Mouse (Mus musculus) induced T-regulatory cell, adult 2 months (primary cell): ENCODE measurements around the gene Tmco4.

ENCODE experiments used
- DNase-seq: peaks from one replicate; pipeline ENCODE4 v3.0.0-alpha.2; 2012; ENCODE audit warnings: low read depth

Tmco4 gene

DNA sequence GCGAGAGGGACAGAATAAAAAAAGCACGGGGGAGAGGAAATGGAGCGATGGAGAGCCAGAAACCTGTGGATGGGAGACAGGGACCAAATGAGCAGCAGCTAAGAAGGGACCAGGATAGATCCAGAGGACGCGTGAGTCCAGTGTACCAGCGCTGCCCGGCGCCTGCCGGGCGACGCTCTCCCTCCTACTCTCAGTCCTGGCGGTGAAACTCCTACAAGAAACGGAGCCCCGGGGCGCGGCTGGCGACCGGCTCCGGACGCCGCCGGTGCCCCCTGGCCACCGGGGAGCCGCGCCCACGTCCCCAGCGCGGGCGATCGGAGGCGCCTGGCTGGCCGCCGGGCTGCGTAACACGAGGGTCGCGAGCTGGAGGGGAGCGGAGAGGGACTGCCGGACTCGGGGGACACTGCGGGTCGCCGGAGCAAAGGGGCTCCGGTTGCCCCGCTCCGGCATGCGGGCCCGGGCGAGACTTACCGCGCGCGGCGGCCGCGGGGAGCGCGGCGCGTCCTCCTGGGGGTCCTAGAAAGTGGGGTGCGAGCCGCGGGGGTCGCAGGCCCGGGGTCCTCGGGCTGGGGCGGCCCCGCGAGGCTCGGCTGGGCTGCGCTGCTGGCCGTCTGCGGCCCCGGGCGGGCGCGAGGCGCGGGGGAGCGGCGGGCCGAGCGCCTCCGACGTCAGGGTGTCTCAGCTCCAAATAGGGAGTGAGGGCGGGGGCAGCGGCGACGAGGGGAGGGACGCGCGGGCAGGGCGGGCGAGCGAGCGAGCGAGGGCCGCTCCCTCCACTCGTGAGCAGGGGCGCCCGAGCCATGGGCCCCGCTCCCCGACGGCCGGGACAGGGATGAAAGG, 119.9 kb downstream of the Tmco4 start, which contains the start of gene Nbl1:
TSS of gene Nbl1 (minus strand) at position 638 of the 840 bp plus-strand sequence.
- no peak for DNase-seq

DNA sequence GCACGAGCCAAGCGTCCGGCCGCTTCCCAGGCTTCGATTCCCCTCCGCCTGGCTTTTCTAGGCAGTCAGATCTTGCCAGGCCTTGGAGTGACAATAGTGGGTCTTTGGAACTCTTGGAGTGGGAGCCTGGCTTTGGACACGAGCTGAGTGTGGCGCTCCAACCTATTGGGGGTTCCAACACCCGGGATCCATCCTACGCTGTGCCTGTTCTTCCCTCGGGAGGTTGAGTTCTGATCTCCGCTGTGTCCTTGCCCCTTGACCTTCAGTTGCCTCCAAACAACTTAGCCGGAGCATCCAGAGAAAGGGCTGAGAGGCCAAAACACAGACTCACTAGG, 120.5 kb downstream of the Tmco4 start:
- DNase-seq, result no peak

DNA sequence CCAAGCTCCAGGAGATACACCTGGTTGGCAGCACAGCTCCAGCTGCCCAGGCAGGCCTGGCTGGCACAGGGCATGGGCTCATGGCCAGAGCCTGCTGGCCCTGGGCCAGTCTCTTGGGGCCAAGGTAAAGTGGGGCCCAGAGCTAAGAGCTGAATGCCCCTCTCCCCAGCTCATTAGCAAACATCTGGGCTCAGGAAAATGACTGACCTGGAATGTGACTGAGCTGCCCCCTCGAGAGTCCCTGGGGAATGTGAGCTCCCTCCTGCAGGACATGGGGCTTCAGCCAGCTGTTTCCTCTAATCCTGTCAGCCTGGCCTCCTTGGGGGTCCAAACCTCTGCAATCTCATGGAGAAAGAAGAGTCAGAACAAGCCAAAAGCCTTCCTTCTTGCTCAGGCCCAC, 122.7 kb downstream of the Tmco4 start:
- DNase-seq, result no peak

DNA sequence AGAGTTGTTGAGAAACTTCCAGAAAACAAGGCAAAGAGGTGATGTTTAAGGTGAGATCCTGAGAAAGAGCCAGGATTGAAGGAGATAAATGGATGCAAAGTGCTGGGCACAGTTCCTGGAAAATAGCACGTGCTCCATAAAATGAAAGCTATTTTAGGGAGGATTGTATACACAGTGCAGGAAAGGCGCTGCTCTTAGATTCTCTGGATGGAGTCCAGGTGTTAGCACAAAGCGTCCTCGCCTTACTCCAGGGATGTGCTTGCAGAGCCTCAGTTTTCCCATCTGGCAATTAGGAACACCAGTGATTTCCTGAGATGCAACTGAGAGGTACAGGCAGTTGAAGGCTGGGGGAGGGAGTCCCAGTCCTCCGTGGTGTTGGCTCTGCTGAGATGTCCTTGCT, 123.5 kb downstream of the Tmco4 start:
- no peak for DNase-seq

DNA sequence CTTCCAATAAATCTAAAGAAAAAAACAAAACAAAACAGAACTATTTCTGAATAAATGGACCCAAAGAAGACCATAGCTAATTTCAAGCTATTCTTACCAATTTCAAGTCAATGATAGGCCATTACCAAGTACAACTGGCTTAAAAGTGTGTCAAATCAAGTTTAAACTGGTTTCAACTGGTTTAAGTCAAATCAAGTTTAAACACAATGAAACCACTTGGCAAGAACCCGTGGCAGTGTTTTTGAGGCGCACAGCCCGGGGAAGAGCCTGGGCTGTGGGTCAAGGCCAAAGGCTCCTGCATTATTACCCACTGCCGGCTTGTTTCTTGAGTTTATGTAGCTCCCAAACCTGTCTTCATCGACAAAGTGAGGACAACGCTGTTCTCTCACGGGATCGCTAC, 127.6 kb downstream of the Tmco4 start:
- DNase-seq, result no peak

DNA sequence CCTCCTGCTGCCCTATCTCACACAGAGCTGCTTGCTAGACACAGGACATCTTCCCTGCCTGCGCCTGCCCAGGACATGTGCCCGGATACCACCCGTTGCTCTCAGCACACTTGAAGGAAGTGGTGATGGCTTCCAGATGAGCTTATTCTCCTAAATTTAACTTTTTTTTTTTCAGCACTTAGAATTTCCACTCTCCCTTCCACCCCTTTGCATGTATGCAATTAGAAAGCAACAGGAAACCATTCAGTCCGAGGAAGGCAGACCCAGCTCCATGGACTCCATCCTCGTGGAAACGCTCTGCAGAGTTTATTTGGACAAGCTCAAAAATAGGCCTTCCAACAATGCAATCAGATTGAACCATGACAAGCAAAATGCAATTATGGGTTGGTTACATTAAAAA, 128.9 kb downstream of the Tmco4 start:
- DNase-seq, result no peak

DNA sequence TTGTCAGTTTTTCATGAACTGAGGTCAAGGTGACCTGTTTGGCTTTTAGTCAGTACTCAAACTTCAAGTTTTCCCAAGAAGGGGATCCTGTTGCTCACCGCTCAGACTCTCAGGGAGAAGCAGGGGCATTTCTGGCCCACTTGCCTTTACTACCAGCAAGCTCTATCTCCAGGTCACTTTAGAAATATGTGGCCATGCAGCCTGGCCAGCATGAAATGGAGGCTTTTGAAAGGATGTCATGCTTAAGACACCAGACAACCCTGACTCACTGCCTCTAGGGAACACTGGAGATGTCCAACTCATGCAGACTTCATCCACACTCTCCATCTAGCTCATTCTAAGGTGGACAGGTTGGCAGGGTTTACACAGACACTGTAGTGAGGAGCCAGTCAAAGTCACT, 132.8 kb downstream of the Tmco4 start:
- DNase-seq, result no peak
